Mouse (Mus musculus) hindbrain, embryonic 10.5 days (tissue): ENCODE data around the gene Slc1a3. TPM values are rescaled to one million over a fixed set of nuclear protein-coding genes. Genes with fewer than 3 reads are reported as not detected.

ENCODE experiments used
- DNase-seq: peaks from one replicate; pipeline ENCODE4 v3.0.0-alpha.2; 2017; ENCODE audit warnings: low spot score
- H3K27ac ChIP-seq: fragments of 300-500 bp; sonication (generic); 2 replicates; pipeline ENCODE4 v1.5.1; 2016; ENCODE audit warnings: mild to moderate bottlenecking, moderate library complexity
- H3K27me3 ChIP-seq: fragments of 300-500 bp; sonication (generic); 2 replicates; pipeline ENCODE4 v1.6.1; 2016; ENCODE audit warnings: mild to moderate bottlenecking; ENCODE audit not compliant: poor library complexity, insufficient read depth, severe bottlenecking
- H3K36me3 ChIP-seq: fragments of 300-500 bp; sonication (generic); 2 replicates; pipeline ENCODE4 v1.6.1; 2016; ENCODE audit warnings: mild to moderate bottlenecking, moderate library complexity
- H3K4me1 ChIP-seq: fragments of 300-500 bp; sonication (generic); replicated peaks from 2 replicates; pipeline ENCODE4 v1.6.1; 2016; ENCODE audit warnings: mild to moderate bottlenecking
- H3K4me3 ChIP-seq: fragments of 300-500 bp; sonication (generic); 2 replicates; pipeline ENCODE4 v1.5.1; 2016; ENCODE audit warnings: mild to moderate bottlenecking, moderate library complexity
- H3K9me3 ChIP-seq: fragments of 300-500 bp; sonication (generic); 2 replicates; pipeline ENCODE4 v1.6.1; 2016; ENCODE audit warnings: mild to moderate bottlenecking, moderate library complexity
- WGBS: fragments of 180-500 bp; shearing (Covaris S2); methylation state at CpG from one replicate; pipeline ENCODE4 v1.1.7; 2016; 5-methylcytosine and 5-hydroxymethylcytosine counted together
- polyA plus RNA-seq: library from polyadenylated mRNA; unstranded; fragments of >200 nt; fragmentation: Nextera tagmentation; extraction: Ambion mirVana; gene quantifications from 2 replicates; pipeline ENCODE4 v1.2.1, GENCODE M21; 2016

Gene Slc1a3
- polyA plus RNA-seq, 1 experiment from 2014 or later = 26.1 TPM

DNA sequence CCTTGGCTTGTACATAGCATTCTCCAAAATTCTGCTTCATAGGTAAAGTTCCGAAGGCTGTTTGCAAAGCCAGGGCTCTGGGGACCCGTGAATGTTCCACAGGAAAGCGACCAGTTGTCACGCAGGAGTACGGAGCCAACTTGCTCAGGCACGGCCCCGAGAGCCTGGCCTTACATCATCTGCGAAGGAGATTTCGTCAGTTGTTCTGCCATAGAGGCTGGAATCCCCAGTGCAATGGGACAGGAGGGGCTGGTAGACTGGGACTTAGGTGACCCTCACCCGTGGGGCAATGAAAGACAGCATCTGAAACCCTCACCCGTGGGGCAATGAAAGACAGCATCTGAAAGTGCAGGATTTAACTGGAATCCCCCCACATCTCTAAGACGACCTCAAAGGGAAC lies 94.3 kb downstream of the Slc1a3 start:
- H3K9me3 ChIP-seq = no peaks in the 10 kb centered on the region
- H3K36me3 ChIP-seq = no peaks in the 10 kb centered on the region
- no peaks in the 10 kb centered on the region for H3K27me3 ChIP-seq
- H3K27ac ChIP-seq = no peak overlapping the region
- WGBS = 82% methylated on average over 12 of the region's 12 CpGs
- no peak overlapping the region for H3K4me3 ChIP-seq
- no peaks in the 10 kb centered on the region for H3K4me1 ChIP-seq
- no peak for DNase-seq

DNA sequence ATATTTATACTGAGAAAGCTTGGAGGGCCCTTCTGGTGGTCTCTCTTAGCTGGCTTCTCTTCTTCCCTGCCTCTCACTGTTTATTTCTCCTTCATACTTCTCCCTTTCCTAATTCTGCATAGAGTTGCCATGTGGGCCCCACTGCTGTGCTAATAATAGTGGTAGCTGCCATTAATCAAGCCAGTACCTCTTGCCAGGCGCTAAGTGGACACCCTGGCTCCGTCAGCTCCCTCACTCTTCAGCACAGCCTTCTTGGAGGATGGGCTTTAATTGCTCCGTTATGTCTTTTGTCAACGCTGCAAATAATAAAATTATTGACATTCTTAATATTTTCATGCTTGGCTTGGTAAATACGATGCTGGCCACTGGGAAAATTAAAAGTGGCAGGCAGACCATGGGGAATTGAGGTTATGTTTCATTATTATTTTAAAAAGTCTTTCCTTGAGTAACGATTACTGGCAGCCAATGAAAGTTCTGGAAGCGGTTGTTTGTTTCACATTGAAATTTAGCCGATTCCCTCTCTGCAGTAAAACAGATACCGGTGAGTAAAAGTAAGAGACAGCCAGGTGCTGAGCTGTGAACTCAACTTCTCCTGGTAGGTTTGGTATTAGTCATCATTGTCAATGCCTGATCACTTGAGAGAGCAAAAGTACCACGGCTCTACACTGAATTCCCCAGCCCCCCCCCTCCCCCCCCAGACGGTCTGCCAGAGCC lies 94.9 kb downstream of the Slc1a3 start:
- Histone ChIP-seq H3K9me3 (no peaks in the 10 kb centered on the region), H3K4me3 (no peak overlapping the region), H3K27me3 (no peaks in the 10 kb centered on the region), H3K4me1 (no peaks in the 10 kb centered on the region), H3K36me3 (no peaks in the 10 kb centered on the region), H3K27ac (no peak overlapping the region)
- no peak for DNase-seq
- 88% methylated on average over 11 of the region's 11 CpGs for WGBS

DNA sequence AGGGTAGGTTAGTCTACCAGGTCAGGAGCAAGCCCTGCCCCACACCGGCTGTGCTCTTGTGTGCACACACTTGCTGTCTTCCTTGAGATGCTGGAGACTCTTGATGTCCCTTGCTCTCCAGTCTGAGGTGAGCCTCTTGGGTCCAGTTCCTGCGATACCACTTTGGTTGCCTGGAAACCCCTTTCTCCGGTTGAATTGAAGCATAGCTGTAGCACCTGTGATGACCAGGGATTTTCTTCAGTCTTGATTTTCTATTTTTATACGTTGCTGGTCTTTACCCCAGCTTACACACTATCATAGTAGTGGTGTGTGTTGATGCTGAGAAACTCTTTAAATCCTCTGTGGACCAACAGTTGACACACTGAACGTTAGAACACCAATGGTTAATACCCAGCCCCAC lies 95.9 kb downstream of the Slc1a3 start:
- Histone ChIP-seq H3K9me3 (no peaks in the 10 kb centered on the region), H3K4me1 (no peaks in the 10 kb centered on the region), H3K4me3 (no peak overlapping the region), H3K36me3 (no peaks in the 10 kb centered on the region), H3K27me3 (no peaks in the 10 kb centered on the region), H3K27ac (no peak overlapping the region)
- WGBS = 90% methylated on average over 5 of the region's 5 CpGs
- DNase-seq = no peak

DNA sequence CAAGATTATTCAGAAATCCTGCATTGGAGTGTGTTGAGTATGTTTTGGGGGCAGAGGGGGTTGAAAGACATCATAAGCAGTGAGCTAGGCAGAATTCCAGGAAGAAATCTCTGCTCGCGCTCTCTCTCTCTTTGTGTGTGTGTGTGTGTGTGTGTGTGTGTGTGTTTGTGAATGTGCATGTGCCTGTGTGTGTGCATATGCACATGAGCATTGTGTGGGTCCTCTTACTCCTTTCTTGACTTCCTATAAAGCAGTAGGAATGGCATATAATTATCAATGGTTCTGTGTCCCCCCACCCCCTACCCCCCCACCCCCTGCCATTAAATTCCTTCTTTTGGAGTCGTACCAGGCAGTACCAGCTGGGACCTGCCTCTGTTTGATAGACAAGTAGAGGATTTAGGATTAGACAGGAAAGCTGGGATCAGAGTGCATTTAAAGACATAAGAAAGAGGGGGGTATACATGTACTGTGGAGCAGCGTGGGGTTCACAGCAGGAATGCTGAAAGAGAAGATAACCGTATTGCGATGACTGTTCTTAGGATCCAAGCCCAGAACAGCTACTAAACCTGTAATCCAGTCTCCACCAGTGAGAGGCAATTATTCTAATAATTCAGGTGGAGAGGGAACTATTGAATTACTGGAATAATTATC lies 104.9 kb downstream of the Slc1a3 start:
- Histone ChIP-seq H3K27me3 (no peaks in the 10 kb centered on the region), H3K4me1 (no peaks in the 10 kb centered on the region), H3K27ac (no peak overlapping the region), H3K4me3 (no peak overlapping the region), H3K9me3 (no peaks in the 10 kb centered on the region), H3K36me3 (no peaks in the 10 kb centered on the region)
- no peak for DNase-seq
- WGBS = 72% methylated on average over 6 of the region's 6 CpGs

DNA sequence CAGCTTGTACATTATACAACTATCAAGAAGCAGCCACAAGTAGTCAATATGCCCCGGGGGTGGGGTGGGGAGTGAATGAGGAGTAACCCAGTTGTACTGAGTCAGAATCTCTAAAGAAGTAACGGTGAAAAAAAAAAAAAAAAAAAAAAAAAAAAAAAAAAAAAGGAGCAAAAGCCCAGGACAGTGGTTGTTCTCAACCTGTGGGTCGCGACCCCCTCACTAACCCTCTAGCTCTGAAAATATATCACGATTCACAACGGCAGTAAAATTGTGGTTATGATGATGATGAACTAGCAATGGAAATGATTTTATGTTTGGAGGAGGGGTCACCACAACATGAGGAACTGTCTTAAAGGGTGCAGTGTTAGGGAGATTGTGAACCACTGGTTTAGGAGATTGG lies 108.2 kb downstream of the Slc1a3 start:
- H3K27me3 ChIP-seq = no peaks in the 10 kb centered on the region
- H3K4me1 ChIP-seq = no peaks in the 10 kb centered on the region
- H3K4me3 ChIP-seq = no peak overlapping the region
- H3K9me3 ChIP-seq = no peaks in the 10 kb centered on the region
- no peaks in the 10 kb centered on the region for H3K36me3 ChIP-seq
- no peak overlapping the region for H3K27ac ChIP-seq
- WGBS = 82% methylated on average over 6 of the region's 6 CpGs
- no peak for DNase-seq

DNA sequence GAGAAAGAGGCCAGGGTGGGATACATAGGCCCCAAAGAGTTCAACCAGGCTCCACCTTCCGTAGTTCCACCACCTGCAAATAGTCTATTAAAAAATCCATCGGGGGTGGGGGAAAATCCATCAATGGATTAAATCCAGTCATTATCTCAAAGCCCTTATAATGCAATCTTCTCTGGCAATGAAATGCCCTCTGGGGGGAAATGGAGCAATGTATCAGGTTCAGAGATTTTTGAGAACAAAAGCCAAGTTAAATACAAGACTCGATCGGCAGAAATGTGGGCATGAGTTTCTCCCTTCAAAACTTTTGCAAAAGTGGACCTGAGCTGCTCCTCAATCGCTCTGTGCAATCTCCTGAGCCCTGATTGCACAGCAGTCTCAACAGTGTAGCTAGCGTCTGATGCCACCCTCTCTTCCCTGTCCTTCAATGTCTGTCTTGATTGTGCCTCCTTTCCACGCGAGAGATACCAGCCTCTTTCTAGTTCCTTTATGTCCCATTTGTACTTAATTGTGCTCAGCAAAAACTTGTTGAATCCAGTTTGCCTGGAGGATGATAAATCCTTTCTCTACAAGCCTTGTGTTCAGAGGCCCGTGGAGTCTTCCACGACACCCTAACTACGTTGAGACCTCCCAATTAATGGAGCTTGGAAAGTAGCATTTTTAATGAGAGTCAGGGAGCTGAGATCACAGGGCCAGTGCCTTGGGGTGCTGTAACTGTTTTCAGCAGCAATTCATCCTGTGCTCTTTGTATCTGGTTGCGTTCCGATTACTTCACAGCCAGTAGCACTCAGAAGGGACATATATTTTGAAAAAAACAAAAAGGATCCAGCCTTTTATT lies 109.0 kb downstream of the Slc1a3 start:
- Histone ChIP-seq H3K9me3 (no peaks in the 10 kb centered on the region), H3K4me1 (no peaks in the 10 kb centered on the region), H3K27me3 (no peaks in the 10 kb centered on the region), H3K36me3 (no peaks in the 10 kb centered on the region), H3K4me3 (no peak overlapping the region), H3K27ac (no peak overlapping the region)
- no peak for DNase-seq
- WGBS = 85% methylated on average over 13 of the region's 13 CpGs

DNA sequence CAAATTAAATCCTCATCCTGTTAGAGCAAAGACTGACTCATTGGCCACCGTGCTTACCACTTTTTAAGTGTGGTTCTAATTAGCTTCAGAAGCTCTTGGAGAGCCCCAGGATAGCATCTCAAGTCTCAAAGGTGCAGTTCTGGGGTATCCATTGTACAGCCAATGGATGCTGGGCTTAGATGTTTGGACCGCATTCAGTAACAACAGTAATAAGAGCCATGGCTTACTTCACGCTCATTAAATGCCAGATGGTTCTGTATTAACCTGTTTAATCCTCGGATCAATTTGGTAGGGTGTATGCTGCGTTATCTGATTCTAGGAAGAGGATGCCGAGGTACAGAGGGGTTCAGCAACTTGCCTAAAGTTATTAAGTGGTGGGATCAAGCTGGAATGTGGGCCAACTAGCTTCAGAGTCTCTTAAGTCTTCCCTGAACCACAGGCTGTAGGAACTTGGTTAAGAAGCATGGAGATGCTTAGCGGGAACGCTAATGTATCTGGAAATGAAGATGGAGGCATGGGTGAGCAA lies 114.1 kb downstream of the Slc1a3 start:
- 88% methylated on average over 8 of the region's 8 CpGs for WGBS
- Histone ChIP-seq H3K9me3 (no peaks in the 10 kb centered on the region), H3K4me1 (no peaks in the 10 kb centered on the region), H3K36me3 (no peaks in the 10 kb centered on the region), H3K27ac (no peak overlapping the region), H3K4me3 (no peak overlapping the region), H3K27me3 (no peaks in the 10 kb centered on the region)
- DNase-seq = no peak

DNA sequence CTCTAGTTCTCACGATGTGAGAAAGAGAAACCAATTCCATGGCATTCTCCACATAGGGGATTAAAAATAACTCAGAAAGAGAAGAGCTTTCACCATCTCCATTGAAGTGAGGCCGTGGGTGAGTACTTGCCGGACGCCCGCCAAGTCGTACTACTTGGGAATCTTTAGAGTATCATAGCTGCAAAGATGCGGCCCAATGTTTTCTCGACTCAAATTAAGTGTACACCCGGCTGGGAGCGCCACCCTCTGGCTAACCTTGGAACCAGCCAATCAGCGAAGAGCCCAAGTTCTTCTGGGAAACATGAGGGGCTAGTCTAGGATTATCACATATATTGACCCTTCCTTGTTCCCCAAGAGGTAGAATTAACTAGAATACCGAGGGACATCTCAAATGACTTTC lies 115.3 kb downstream of the Slc1a3 start:
- WGBS = 83% methylated on average over 12 of the region's 12 CpGs
- H3K9me3 ChIP-seq = no peaks in the 10 kb centered on the region
- H3K36me3 ChIP-seq = no peaks in the 10 kb centered on the region
- no peak overlapping the region for H3K27ac ChIP-seq
- no peak overlapping the region for H3K4me3 ChIP-seq
- no peaks in the 10 kb centered on the region for H3K4me1 ChIP-seq
- no peak for DNase-seq
- no peaks in the 10 kb centered on the region for H3K27me3 ChIP-seq

DNA sequence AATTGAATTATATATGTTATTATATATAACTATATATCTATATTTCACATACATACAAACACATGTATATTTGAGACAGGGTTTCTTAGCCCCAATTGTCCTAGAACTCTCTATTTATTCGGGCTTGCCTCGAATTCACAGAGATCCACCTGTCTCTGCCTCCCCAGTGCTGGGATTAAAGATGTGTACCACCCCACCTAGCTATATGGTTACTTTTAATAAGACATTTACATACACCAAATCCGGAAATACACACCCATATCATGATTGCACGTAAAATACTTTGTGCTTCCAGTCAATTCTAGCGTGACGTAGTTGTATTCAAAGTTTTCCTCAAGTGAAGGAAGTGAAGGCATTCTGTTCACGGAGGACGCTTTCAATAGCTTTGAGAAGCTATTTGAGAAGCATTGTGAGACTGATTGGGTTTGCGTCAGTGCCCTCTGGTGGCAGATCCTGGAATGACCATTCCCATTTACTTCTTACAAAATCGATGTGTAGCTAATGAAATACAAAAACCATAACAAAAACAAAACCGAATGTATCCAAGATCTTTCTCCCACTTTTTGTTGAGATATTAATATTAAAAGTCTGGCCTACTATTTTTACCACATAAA lies 121.0 kb downstream of the Slc1a3 start:
- H3K27ac ChIP-seq = no peak overlapping the region
- peaks cover 5% of the 10 kb centered on the region; the same call in 1 of the 2 replicates for H3K4me1 ChIP-seq
- peak; percentile 80 for DNase-seq
- H3K9me3 ChIP-seq = no peaks in the 10 kb centered on the region
- H3K27me3 ChIP-seq = no peaks in the 10 kb centered on the region
- WGBS = 26% methylated on average over 11 of the region's 11 CpGs
- H3K4me3 ChIP-seq = no peak overlapping the region
- H3K36me3 ChIP-seq = no peaks in the 10 kb centered on the region

DNA sequence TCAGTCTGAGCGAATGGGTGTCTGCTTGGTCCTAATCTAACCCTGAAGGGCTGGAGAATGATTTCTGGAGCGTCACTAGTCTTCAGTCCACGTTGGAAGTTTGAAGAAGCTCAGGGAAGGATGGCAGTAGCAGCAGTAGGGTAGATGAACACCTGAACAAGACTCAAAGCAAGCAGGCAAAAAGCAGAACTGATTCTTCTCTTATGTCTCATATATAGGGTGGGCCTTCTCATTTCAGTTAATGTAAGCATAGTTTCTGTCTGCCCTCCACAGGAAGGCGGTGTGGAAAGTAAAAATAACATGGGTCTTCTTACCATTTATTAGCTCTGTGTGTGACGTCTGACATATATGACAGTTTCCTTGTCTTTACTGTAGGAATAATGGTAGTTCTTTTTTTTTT lies 122.5 kb downstream of the Slc1a3 start:
- Histone ChIP-seq H3K36me3 (no peaks in the 10 kb centered on the region), H3K4me1 (peaks cover 5% of the 10 kb centered on the region; the same call in 1 of the 2 replicates), H3K27ac (no peak overlapping the region), H3K4me3 (no peak overlapping the region), H3K27me3 (no peaks in the 10 kb centered on the region), H3K9me3 (no peaks in the 10 kb centered on the region)
- DNase-seq = no peak
- 94% methylated on average over 5 of the region's 5 CpGs for WGBS

DNA sequence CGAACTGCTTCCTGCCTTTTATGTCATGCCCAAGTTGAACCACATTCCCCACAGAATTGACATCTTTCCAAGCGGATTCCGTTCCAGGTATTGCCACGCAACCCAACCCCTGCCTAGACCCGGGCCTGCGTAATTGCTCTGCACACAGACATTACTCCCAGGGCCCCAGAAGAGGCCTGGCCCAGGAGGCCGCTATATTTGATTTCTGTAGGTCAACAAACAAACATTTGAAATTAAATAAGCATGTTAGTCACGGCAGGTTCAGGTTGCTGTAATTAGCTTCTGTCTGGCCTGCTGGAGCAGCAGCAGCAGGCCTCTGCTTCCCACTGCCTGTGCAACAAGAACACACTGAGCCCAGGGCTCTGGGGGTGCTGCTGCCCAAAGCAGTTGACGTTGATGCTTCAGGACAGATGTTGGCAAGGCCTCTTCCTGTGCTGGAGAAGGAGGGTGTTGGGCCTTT lies 123.7 kb downstream of the Slc1a3 start:
- 71% methylated on average over 9 of the region's 9 CpGs for WGBS

More for the DNA sequence above, 123.7 kb downstream of the Slc1a3 start:
- H3K4me1 ChIP-seq = peaks cover 5% of the 10 kb centered on the region; the same call in 1 of the 2 replicates
- no peak for DNase-seq
- no peaks in the 10 kb centered on the region for H3K27me3 ChIP-seq
- H3K36me3 ChIP-seq = no peaks in the 10 kb centered on the region
- no peak overlapping the region for H3K27ac ChIP-seq
- no peak overlapping the region for H3K4me3 ChIP-seq
- no peaks in the 10 kb centered on the region for H3K9me3 ChIP-seq
